Mouse (Mus musculus): ENCODE data around the gene Zfp82.

DNA sequence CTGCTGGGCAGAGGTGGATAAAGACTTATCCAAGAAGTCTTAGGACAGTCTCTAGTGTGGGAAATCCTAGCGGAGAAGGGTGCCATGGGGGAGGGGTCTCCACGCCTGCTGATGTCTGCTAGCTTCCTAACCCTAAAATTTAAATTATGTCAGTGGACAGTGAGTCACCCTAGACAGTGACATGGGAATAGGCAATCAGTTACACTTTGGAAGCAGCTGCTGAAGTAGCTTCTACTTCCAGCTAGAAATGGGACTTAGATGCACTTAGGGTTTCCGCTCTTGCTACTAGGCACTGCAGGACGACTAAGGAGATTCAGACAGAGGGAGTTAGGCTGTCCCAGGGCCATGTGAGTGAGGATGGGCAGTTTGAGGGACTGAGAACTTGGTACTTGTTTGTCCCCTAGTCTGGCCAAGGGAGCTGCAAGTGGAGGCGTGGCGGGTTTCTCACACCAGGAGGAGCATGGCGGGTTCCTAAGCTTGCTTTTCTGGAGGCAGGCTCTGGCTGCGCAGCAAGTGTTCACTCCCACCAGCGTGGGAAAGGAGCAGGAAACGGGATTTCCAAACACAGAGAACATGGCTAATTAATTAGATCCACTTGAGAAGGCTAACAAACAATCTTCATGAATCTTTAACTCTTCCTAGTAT lies 62.0 kb downstream of the Zfp82 start:
- TF ChIP-seq EP300 (IDR thresholded peaks at IDR 0.05; ENCODE audit: low read depth): no peak
- no peak for TF ChIP-seq CTCF (IDR thresholded peaks at IDR 0.05; ENCODE audit: low read depth)

Measured in liver, embryonic 14.5 days (tissue).